In genomic region chr19:14588221-14589123, GRCm38 (mm10) we compare ENCODE assay signal across 7 mouse cellular contexts. TPM values are rescaled to one million over a fixed set of nuclear protein-coding genes. Genes with fewer than 3 reads are reported as not detected.
DNase-seq lines count a peak whose midpoint lies in the region; ATAC-seq lines count a peak whose summit lies in the region.

No protein-coding gene starts in this region.

- DNase-seq in 3T3-L1 (ENCODE audit: low read depth, low spot score): peak; percentile 79
- peak; percentile 62 for DNase-seq in CD4-positive, CD25-positive, alpha-beta regulatory T cell, adult 2 months (ENCODE audit: low read depth, low spot score)
- peak; percentile 90 for DNase-seq in fat pad, adult 2 months (ENCODE audit: extremely low read depth, low read depth, low spot score)
- DNase-seq in kidney, postnatal 25 days: peak; percentile 54 to 70
- no peak for DNase-seq in heart, adult 18-20 months

- no peak for ATAC-seq in megakaryocyte progenitor cell, adult 5-6 weeks (replicated peaks; ENCODE audit: poor library complexity)
- ATAC-seq in erythroid progenitor cell, adult 5-6 weeks (replicated peaks; ENCODE audit: low FRiP score, poor library complexity, severe bottlenecking): no peak

RNA-seq across cellular contexts. Expression of gene Tle4, which starts 9.4 kb away (rescaled TPM):
- 27.1 and 27.9 TPM in 2 replicates for total RNA-seq in megakaryocyte progenitor cell, adult 5-6 weeks (2015)
- 15.4 and 18.2 TPM in 2 replicates for total RNA-seq in megakaryocyte progenitor cell, adult 5-6 weeks (2017)
- total RNA-seq in heart, adult 18-20 months (2021): 1 to 10 TPM; 8.7 to 9.2 TPM
- total RNA-seq in erythroid progenitor cell, adult 5-6 weeks (2015; ENCODE audit: low replicate concordance): 20.2 and 22.6 TPM in 2 replicates
- total RNA-seq in erythroid progenitor cell, adult 5-6 weeks (2017; ENCODE audit: low replicate concordance): 11.0 and 14.4 TPM in 2 replicates

Comparison
In these comparisons a context has a peak if more than half of its experiments do, and no peak if none do; other contexts are left out.
1. DNase-seq: peak in 3T3-L1 (single experiment), CD4-positive, CD25-positive, alpha-beta regulatory T cell, adult 2 months (single experiment), fat pad, adult 2 months (single experiment) and kidney, postnatal 25 days (2 of 2); none in heart, adult 18-20 months (0 of 2).